Mouse (Mus musculus) cerebellum, postnatal 10 days (tissue): ENCODE measurements around the gene Ighmbp2.
"Not testable (repeated sequence)": the region's sequence is repeated elsewhere in the genome, so short reads cannot be mapped to it uniquely, and the experiment has no call there.

Experiments
- DNase-seq, 2 experiments: peaks; one replicate each; pipeline ENCODE4 v3.0.0; 2021; ENCODE audit warnings: mixed read lengths in 2 of 2

The Ighmbp2 gene

DNA sequence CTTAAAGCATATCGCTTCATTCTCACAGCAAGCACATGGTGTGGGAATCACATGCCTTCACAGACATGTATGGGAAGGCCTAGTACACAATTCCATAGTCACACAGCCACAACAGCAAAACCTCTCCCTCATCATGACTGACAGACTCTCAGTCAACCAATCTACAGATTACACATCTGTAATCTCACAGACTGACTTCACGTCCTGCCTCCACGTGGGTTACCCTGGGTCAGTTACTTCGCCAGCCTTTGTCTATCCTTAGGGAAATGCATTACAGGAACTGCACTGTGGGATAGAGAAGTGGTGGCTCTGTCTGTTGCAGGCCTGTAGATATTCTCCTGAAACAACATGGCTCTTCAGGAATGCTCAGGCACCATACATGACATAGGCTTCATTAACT lies 931 bp downstream of the Ighmbp2 start:
- DNase-seq: no peak

DNA sequence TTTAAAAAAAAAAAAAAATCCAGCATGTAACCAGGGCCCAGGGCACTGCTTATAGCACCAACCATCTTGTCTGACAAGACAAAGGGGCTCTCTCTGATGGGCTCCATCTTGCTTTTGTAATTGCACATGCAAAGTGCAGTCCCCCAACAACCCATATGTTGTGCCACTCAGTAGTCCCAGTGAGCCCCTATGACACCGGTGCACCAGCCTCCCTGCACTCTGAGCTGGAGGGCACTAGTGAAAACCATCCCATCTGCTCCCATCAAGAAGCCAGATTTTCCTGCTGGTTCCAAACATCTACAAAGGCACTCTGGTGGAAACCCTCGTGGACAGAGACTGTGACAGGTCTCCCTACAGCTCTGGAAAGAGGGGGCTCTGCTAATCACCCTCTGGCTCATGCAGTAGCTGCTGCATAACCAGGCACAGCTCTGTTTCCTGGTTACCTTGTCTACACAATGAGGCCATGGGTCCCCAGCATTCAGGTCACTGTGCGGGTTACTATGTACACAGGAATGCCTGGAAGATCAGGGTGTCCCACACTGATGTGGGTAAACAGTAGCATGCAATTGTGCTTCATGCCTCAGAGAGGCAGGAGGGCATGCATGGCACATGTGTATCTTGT lies 7.0 kb downstream of the Ighmbp2 start:
- no peak for DNase-seq

DNA sequence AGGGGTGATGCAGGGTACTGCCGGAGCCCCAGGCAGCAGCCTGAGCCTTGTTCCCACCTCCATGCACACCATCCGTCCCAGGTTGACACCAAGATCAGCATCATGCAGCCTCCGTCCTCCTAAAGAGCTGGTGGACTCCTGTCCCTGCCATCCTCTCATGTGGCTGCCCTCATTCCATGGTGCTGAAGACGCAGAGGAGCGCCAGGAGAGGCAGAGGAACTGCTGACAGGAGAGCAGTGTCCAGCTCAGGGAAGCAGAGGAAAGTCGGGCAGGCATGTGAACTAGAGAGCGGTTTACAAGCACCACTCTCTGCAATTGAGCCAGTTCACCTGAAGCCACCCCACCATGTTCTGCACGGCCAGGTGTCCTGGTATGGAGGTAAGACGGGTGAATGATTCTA lies 9.5 kb downstream of the Ighmbp2 start:
- no peak for DNase-seq

DNA sequence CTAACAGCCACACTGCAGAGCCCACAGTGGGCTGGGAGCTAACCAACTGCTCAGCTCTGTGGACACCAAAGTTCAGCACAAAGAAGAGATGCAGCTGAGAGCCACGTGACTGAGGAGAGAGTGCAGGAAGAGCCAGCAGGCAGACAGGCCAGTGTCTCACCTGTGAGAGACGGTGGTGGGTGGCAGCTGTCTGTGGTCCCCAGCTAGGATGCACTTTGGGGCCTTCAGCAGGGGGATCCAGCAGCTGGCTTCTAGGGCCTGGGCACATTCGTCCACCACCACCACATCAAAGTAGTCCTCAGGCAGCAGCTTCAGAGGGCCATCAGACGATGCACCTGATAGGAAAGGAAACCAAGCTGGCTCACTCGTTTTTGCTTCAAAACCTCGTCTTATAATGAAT lies 11.5 kb downstream of the Ighmbp2 start:
- DNase-seq: no peak

DNA sequence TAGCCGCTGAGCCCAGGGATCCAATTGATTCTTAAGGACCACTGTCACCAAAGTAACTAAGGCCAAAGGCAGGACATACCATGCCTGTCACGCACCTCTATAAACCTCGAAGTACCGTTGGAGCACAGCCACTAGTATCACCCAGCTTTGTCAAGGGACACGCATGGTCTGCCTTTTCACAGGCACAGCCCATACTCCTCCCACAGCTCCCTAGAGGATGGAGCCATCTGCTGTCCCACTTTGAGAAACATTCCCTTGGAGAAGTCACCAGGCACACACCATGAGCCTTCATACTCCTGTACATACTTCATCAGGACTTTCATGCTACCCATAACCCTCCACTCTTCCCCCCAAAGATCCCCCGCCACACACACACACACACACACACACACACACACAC lies 13.0 kb downstream of the Ighmbp2 start:
- DNase-seq: no peak

DNA sequence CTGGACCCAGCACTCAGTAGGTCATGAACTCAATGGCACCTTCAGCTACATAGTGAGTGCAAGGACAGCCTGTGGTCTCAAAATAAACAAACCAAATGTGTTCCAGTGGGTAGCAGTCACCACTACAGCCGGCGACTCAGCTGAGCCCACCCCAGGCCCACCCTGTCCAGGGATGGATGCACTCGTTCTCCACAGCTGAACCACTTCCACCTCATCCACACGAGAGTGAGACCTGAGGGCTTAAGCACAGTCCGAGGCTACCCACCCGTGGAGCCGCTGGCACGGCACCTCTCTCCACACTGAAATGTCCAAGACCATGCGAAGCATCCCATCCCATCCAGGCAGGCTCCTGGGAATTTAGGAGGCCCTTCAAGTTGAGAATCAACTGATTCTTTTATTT lies 13.5 kb downstream of the Ighmbp2 start:
- DNase-seq: no peak

DNA sequence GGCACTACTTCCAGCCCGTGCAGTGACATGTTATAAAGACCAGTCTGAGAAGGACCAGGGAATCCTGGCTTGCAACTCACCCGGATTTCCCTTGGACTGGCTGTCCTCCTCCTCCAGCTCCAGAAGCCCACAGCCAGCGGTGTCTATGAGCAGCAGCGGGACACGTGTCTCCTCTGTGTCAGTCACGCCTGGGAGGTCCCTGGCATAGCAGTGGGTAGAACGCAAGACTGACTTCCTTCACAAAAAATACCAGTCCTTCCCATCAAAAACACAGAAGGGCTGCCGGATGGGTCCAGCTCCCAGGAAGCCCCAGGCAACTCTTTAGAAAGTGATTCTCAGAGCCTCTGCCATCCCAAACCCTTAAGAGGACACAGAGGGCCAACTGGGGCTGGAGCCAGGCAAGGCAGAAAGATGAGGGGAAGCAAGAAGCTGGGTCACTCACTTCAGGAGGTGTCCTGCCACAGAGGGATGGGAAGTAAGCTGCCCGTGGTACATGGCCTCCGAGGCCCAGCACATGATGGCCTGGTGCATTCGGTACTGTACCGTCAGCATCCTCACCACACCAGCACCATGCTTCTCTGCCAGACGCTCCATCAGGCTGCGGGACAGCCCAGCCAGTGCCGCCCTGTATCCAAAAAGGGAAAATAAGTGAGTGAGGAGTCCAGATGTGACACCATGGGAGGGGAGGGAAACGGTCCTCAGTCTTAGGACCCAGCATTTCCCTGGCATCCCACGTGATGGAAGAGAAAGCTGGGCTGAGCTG lies 14.4 kb downstream of the Ighmbp2 start:
- DNase-seq: no peak

DNA sequence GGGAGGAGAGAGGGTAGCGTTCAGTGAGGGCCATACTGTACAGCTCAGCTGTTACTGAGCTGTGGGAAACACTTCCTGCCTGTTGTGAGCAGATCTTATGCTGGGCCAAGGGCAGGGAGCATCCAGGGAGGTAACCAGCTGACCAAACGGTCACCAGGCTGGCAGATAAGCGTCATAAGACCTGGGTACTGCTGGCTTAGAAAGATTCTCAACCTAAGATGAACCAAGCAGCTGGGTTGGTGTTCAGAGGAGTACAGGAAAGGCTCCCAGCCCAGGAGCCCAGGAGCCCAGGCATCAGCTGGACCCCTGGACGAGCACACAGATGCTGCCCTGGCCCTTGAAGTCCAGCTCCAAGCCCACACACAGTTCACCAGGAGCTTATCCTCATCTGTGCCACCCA lies 15.5 kb downstream of the Ighmbp2 start:
- DNase-seq: no peak

DNA sequence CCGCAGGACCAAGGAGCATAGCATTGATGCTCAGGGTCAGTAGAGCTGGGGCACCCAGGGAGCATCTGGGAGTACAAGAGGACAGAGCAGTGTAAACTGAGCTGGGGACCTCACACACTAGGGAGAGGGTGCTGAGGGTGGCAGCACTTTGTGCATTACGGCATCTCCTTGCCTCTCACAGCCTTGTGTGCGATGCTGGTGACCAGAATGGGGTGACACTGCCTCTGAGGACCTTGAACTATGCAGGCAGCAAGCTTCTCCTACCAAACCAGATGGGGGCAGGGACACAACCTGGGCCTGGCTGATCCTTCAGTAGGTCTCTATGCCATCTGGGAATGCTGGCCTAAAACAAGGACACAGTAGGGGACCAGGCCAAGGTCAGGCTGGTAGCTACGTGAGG lies 16.1 kb downstream of the Ighmbp2 start:
- no peak for DNase-seq

DNA sequence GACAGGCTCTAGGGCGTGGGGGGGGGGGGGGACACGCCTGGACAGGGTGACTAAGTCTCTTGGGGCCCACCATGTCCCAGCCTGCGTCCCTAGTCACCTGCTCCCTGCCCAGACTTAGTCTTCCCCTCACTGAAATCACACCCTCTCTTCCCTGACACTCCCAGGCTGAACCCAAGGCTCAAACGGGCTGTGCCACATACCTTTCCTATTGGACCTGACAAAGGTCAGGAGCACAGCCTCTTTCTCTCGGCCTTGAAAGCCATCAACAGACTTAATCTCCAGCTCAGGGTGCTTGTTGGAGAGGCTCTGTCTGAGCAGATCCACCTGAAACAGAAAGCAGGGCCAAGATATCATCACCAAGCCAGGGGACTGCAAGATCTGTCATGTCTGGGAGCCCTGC lies 16.7 kb downstream of the Ighmbp2 start:
- DNase-seq: no peak

DNA sequence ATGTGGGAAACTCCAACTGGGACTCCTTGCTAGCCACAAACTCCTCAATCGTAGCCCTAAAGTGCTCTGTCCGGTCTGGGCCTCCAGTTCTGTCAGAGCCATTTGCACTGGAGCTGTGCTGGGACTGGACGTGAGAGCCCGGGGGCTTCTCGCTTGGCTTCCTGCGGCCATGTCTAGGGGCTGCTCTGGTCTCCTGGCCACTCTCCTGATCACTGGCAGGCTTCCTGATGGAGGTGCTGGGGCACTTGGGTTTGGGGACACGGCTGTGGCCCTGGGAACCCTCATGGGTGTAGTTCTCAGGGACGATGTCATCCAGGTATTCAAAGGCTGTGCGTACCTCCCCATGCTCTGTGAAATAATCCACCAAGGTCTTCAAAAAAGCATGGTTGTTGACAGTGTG lies 17.6 kb downstream of the Ighmbp2 start:
- no peak for DNase-seq

DNA sequence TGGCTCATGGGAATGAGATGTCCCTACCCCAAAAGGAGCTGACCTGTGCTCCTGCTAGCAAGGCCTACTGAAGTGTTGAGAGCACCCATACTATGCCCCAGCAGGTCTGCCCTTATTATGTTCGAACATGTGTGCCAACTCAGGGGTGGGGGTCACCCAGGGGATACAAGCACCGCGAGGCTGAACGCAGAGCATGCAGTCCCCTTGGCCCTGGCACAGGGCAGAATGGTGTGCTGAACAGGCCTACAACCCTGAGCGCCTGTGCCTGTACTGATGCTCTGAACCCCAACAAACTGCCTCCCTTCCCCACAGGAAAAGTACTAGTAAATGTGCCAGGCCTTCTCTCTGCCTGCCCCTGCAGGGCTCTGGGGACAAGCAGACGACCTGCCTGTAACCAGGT lies 18.5 kb downstream of the Ighmbp2 start:
- DNase-seq: no peak

DNA sequence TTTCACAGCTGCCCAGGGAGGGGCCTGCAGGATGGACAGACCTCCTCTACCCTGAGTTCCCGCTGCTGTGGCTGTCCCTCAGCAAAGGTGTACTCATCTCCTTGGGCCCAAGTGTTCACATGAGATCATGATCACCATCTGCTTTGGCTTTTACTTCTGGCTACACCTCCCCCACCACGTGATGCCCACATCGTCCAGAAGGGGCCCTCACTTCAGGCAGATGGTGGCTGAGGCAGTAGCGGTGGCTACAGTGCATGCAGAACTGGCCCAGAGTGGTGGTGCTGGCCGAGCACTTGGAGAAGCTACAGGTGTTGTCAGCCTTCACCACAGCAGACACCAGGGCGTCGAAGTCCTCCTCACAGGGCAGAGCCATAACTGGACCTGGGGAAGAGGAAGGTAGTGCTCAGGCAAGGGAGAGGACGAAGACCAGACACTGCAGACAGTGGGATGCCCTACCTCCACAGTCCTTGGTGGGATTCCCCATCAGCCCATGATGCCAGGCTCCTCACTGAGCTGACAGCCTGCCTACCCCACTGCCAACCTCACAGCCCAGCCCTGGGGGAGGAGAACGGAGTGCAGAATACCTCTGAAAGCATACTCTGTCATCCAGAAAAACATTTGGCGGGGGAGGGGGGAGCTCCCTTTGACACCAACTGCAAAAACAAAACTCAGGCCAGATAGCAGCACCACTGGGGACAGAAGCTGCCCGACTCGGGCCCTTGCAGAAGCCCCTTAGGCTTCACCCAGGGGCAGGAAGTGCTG lies 20.9 kb downstream of the Ighmbp2 start:
- DNase-seq: peak; percentile 63 to 66

DNA sequence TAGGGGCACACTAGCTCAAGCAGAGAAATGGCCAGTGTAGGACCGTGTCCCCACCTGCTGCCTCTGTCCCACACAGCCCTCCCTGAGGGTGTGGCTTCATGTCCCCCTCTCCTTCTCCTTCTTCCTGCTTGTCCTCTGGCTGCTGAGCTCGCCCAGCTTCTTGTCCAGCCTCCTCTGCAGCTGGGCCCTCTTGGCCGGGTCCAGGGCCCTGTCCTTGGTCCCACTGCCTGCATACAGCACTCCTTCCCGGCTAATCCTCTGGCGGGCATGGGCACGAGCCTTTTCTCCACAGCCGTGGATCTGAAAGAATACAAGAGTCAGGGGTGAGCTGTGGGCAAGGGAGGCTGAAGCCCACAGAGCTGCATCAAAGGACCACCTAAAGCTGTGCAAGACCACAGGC lies 21.5 kb downstream of the Ighmbp2 start:
- no peak for DNase-seq

DNA sequence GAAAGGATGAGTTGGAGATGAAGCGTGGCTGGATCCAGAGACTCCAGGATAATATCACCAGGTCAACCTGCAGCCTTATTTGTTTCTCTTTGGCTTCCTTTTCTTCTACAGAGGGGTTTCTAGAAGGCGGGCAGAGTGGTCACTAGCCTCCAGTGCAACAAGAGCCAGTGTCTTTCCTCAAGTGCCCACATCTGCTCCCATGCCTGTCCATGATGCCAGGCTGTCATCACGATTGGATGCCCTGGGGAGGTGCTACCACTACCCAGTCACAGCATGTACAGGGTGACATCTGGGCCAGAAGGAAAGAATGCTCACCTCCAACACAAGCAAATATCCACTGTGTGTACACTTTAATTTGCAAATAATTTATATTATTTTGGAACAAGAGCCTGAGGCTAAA lies 22.2 kb downstream of the Ighmbp2 start:
- no peak for DNase-seq

DNA sequence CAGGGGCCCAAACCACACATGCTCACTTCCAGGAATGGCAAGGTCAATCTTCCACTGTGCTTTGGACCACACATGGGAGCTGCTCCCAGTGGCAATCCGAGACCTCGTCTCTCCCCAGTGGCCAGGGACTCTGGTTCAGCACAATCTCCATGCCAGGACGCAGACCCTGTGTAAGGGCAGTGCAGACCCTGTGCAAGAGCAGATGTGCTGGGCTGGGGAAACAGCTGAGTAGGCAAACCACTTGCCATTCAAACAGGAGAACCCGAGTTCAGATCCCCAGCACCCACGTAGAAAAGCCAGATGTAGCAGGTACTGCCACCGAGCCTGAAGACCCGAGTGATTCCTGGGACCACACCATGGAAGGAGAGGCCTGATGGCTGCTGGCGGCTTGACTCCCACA lies 22.8 kb downstream of the Ighmbp2 start:
- DNase-seq: no peak

DNA sequence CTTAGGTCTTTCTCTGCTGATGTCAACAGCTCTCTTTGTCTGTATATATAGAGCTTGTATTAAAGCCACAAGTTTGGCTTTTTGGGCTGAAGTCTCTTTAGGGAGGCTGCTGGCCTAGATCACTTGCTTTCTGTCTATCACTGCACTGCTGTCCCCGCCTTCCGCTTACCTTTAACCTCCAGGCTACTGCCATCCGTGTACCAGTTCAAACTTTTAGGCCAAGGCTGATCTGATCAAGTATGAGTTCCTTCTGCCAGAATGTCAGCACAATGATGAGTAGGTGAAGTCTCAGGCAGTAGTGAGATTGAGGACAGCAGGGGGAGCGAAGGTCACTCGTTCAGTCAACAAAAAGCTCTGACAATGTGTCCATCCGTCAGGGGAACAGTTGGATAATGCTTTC lies 57.6 kb downstream of the Ighmbp2 start:
- not testable (repeated sequence) for DNase-seq

DNA sequence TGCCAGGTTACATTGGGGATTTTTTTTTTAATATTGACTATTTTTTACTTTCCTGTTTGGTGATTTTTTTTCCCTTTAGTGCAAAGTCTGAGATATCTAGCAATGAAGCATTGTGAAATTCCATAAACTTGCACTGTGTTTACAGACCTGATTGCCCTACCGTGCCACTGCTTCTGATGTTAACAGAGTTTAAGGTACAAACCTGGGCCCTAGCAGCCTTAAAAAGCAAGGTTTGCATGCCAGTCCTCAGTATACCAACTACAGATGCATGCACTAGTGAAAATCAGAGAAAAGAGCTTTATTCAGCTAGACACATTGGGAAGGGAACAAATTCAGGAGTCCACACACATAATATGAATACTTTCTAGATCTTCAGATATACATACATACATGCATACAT lies 67.9 kb downstream of the Ighmbp2 start:
- DNase-seq: not testable (repeated sequence)
